Mouse (Mus musculus): ENCODE data around the gene Ephb6. TPM values are rescaled to one million over a fixed set of nuclear protein-coding genes. Genes with fewer than 3 reads are reported as not detected.

Gene Ephb6
- polyA plus RNA-seq, 1 experiment from 2014 or later: 0.59 TPM

DNA sequence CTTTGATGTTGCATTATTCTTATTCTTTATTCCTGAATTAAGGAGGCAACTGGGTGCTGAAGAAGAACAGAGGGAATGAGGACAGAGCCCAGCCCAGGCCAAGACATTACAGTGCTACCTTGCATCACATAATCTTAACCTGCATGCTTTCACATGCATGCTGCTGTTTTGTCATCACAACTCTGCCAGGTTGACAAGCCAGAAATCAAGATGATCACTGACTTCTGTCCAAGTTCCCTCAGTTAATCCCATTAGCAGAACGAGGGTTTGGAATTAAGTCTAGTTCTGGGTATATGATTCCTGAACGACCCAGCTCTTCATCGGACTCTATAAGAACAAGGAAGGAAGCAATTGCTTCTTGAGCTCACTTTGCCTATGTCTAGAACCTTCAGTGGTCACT is 40.9 kb downstream of the Ephb6 start:
- H3K9me3 ChIP-seq (replicated peaks): no peaks in the 10 kb centered on the region
- ATAC-seq (ENCODE audit: insufficient read depth): no peak
- H3K4me1 ChIP-seq (replicated peaks): 0 out of 2 replicates have a peak, but pooled peaks cover 3% of the 10 kb centered on the region
- H3K27me3 ChIP-seq: no peaks in the 10 kb centered on the region
- H3K4me2 ChIP-seq: no peak overlapping the region
- H3K9ac ChIP-seq: no peak overlapping the region
- 65% methylated on average over 3 of the region's 3 CpGs for WGBS (ENCODE audit: insufficient replicate concordance)
- no peaks in the 10 kb centered on the region for H3K36me3 ChIP-seq (replicated peaks)
- H3K27ac ChIP-seq (replicated peaks): no peak overlapping the region
- no peak overlapping the region for H3K4me3 ChIP-seq (replicated peaks)

DNA sequence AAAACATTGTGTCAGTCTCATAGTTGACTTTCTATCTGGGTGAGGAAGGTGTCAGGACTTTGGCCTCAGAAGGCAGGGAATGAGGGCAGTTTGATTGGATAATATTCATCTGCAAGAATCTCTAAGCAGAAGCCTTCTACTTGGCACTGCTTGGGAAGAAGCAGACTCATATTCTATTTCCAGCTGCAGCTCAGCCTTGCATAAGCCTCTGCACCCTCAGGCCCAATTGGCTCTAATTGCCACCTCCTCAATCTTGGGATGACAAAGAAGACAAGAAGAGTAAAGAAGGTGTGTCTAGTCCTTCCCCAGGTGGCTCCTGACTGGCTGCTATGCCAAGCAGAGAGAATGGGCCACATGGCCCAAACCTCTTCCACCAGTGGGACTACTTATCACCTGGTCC is 41.4 kb downstream of the Ephb6 start:
- Histone ChIP-seq H3K4me3 (replicated peaks) (no peak overlapping the region), H3K36me3 (replicated peaks) (no peaks in the 10 kb centered on the region), H3K4me1 (replicated peaks) (0 out of 2 replicates have a peak, but pooled peaks cover 3% of the 10 kb centered on the region), H3K4me2 (no peak overlapping the region), H3K9ac (no peak overlapping the region), H3K9me3 (replicated peaks) (no peaks in the 10 kb centered on the region), H3K27me3 (no peaks in the 10 kb centered on the region), H3K27ac (replicated peaks) (no peak overlapping the region)
- ATAC-seq (ENCODE audit: insufficient read depth): no peak

DNA sequence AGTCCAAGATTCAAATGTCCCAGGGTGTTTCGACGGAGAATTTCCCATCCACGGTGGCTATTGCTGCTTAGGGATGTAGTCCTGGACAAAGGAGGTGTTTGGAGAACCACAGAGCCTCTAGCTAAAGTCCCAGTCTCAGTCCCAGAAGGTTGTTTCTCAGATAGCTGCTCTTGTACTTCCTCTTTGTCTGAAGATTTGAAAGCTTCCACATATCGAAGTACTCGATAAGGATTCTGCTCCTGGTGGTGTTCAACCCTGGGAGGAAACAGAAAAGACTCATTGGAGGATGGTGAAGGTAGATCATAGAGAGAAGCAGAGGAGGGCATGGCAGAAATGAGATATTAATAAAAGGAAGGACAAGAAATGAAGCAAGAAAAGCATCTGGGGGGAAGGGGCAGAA is 47.9 kb downstream of the Ephb6 start:
- no peaks in the 10 kb centered on the region for H3K9me3 ChIP-seq (replicated peaks)
- ATAC-seq (ENCODE audit: insufficient read depth): no peak
- no peaks in the 10 kb centered on the region for H3K4me1 ChIP-seq (replicated peaks)
- no peak overlapping the region for H3K27ac ChIP-seq (replicated peaks)
- no peak overlapping the region for H3K9ac ChIP-seq
- WGBS (ENCODE audit: insufficient replicate concordance): 42% methylated on average over 5 of the region's 5 CpGs
- no peaks in the 10 kb centered on the region for H3K36me3 ChIP-seq (replicated peaks)
- no peak overlapping the region for H3K4me3 ChIP-seq (replicated peaks)
- no peak overlapping the region for H3K4me2 ChIP-seq
- no peaks in the 10 kb centered on the region for H3K27me3 ChIP-seq

DNA sequence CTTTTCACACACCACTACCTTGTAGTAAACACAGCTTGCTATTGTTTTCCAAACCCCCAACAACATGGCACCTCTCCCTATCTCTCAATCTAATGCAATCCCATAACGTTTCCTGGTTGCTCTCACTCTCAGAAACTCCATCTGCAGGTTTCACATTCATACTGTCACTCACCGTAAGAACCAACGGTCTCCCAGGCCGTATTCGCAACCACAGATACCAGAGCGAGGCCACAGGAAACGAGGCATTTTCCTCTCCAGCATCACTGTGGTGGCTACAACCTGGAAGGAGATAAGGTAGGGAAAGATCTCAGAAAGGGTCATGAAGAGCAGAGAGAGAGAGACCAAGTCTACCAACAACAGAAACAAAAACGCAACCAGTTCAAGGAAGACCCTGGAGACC is 49.4 kb downstream of the Ephb6 start:
- Histone ChIP-seq H3K4me2 (no peak overlapping the region), H3K4me3 (replicated peaks) (no peak overlapping the region), H3K27ac (replicated peaks) (no peak overlapping the region), H3K4me1 (replicated peaks) (no peaks in the 10 kb centered on the region), H3K27me3 (no peaks in the 10 kb centered on the region), H3K9ac (no peak overlapping the region), H3K36me3 (replicated peaks) (no peaks in the 10 kb centered on the region), H3K9me3 (replicated peaks) (no peaks in the 10 kb centered on the region)
- ATAC-seq (ENCODE audit: insufficient read depth): no peak
- WGBS (ENCODE audit: insufficient replicate concordance): 15% methylated on average over 8 of the region's 8 CpGs

DNA sequence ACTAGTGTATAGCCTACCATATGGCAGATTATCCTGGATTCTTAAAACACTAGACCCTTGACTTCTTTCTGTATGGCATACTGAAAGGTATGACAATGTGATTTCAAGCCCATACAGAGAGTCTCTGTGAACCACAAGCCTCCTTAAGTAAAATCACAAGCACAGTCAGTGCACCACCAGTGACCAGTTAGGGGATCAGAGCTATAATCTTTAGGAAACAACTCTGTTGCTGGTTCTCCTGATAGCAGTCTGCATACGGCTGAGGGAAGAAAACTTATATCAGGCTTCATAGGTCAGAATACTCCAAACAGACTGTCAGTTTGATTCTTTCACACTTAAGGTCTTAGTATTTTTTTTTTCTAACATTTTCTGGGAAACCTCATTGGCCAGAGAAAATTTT is 53.2 kb downstream of the Ephb6 start:
- Histone ChIP-seq H3K4me3 (replicated peaks) (no peak overlapping the region), H3K36me3 (replicated peaks) (no peaks in the 10 kb centered on the region), H3K9me3 (replicated peaks) (no peaks in the 10 kb centered on the region), H3K27ac (replicated peaks) (no peak overlapping the region), H3K4me2 (no peak overlapping the region), H3K27me3 (no peaks in the 10 kb centered on the region), H3K4me1 (replicated peaks) (no peaks in the 10 kb centered on the region), H3K9ac (no peak overlapping the region)
- no peak for ATAC-seq (ENCODE audit: insufficient read depth)
- WGBS (ENCODE audit: insufficient replicate concordance): 20% methylated on average over 1 of the region's 1 CpGs

DNA sequence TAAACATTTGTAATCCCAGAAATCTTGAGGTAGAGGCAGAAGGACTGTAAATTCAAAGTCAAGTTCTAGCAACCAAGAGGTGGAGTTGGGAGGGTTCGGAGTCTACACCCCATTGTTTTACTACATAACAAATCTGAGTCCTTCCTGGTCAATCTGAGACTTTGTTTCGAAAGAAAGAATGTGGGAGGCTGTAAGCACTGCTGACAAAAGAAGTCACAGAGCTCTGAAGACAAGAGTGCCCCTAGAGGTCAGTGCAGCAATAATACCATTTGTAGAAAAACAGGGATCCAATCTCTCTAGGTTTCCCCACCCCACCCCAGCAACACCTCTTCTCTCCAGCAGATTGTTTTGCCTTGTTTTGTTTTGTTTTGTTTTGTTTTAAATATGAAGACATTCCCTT is 57.0 kb downstream of the Ephb6 start:
- Histone ChIP-seq H3K27me3 (no peaks in the 10 kb centered on the region), H3K4me2 (no peak overlapping the region), H3K36me3 (replicated peaks) (no peaks in the 10 kb centered on the region), H3K27ac (replicated peaks) (no peak overlapping the region), H3K9ac (no peak overlapping the region), H3K4me3 (replicated peaks) (no peak overlapping the region), H3K9me3 (replicated peaks) (no peaks in the 10 kb centered on the region), H3K4me1 (replicated peaks) (no peaks in the 10 kb centered on the region)
- no peak for ATAC-seq (ENCODE audit: insufficient read depth)
- WGBS (ENCODE audit: insufficient replicate concordance): 12% methylated on average over 2 of the region's 2 CpGs

Other genes starting within 250 kb of the Ephb6 start
- 0.51 TPM in 1 of 2 replicates, not detected in the other for gene Prss3, start 227.8 kb upstream of the Ephb6 start, polyA plus RNA-seq (2015; fragmentation: Nextera tagmentation; extraction: Ambion mirVana)
- gene Gm5771, start 213.1 kb upstream of the Ephb6 start, polyA plus RNA-seq (2015; fragmentation: Nextera tagmentation; extraction: Ambion mirVana): 0.14 and 0.64 TPM in 2 replicates
- gene Gm10334, start 159.3 kb upstream of the Ephb6 start, polyA plus RNA-seq (2015; fragmentation: Nextera tagmentation; extraction: Ambion mirVana): 0.18 and 0.94 TPM in 2 replicates
- gene Prss1, start 146.6 kb upstream of the Ephb6 start, polyA plus RNA-seq (2015; fragmentation: Nextera tagmentation; extraction: Ambion mirVana): 0.45 and 3.8 TPM in 2 replicates
- 0.22 and 1.1 TPM in 2 replicates for gene Prss2, start 83.7 kb upstream of the Ephb6 start, polyA plus RNA-seq (2015; fragmentation: Nextera tagmentation; extraction: Ambion mirVana)
- 0.13 and 0.15 TPM in 2 replicates for gene Trpv6, start 30.9 kb downstream of the Ephb6 start, polyA plus RNA-seq (2015; fragmentation: Nextera tagmentation; extraction: Ambion mirVana)
- 0.02 and 0.13 TPM in 2 replicates for gene Trpv5, start 75.3 kb downstream of the Ephb6 start, polyA plus RNA-seq (2015; fragmentation: Nextera tagmentation; extraction: Ambion mirVana)
- gene Llcfc1, start 78.9 kb downstream of the Ephb6 start, polyA plus RNA-seq (2015; fragmentation: Nextera tagmentation; extraction: Ambion mirVana): 0.12 TPM in 1 of 2 replicates, not detected in the other
- gene Kel, start 98.9 kb downstream of the Ephb6 start, polyA plus RNA-seq (2015; fragmentation: Nextera tagmentation; extraction: Ambion mirVana): 299 and 347 TPM in 2 replicates
- not detected in 2 replicates for gene Olfr459, start 169.7 kb downstream of the Ephb6 start, polyA plus RNA-seq (2015; fragmentation: Nextera tagmentation; extraction: Ambion mirVana)
- not detected in 2 replicates for gene Pip, start 242.1 kb downstream of the Ephb6 start, polyA plus RNA-seq (2015; fragmentation: Nextera tagmentation; extraction: Ambion mirVana)
- gene Sval2, start 247.5 kb downstream of the Ephb6 start, polyA plus RNA-seq (2015; fragmentation: Nextera tagmentation; extraction: Ambion mirVana): not detected in 2 replicates